Mouse (Mus musculus) liver, adult 2 months (tissue): ENCODE data around the gene Pik3c2g.

Source experiments
- CTCF ChIP-seq: fragments of 200-500 bp; IDR thresholded peaks from 2 replicates; pipeline ENCODE4 v1.5.1; 2011; ENCODE audit warnings: low read depth, low read length, control low read depth
- POLR2A ChIP-seq: fragments of 200-500 bp; IDR thresholded peaks from 2 replicates; pipeline ENCODE4 v1.6.1; 2011; ENCODE audit warnings: low read length, control low read depth; ENCODE audit not compliant: insufficient read depth; ENCODE audit errors: extremely low read depth

GRCm38 (mm10) chr6:139587478-139587877 lies 457 bp downstream of the Pik3c2g start:
- TF ChIP-seq CTCF (no peak), POLR2A (no peak)
